In genomic region chr12:101023143-101023542, GRCm38 (mm10) we compare ENCODE assay signal across 18 mouse cellular contexts. TPM values are rescaled to one million over a fixed set of nuclear protein-coding genes. Genes with fewer than 3 reads are reported as not detected.
A peak's percentile ranks its signal among the peaks of the same experiment; 100 is the strongest.
DNase-seq lines count a peak whose midpoint lies in the region; ATAC-seq lines count a peak whose summit lies in the region.
"Had no signal": no experiment of that assay in that cellular context is flagged by ENCODE, and none has a peak within 500 bp of the region (broad histone marks: within the 10 kb centered on the region; RNA-seq: fewer than 3 reads in every experiment).

No protein-coding gene starts in this region.

- H3K9ac ChIP-seq in hindbrain, embryonic 15.5 days = no peak overlapping the region
- H3K9ac ChIP-seq in midbrain, embryonic 13.5 days (replicated peaks) = 0 out of 2 replicates have a peak overlapping the region, but pooled peaks have one; percentile 28
- peak overlapping the region; percentile 30; the same call in 1 of the 2 replicates for H3K9ac ChIP-seq in forebrain, embryonic 14.5 days (ENCODE audit: low read length)
- H3K9ac ChIP-seq in midbrain, embryonic 16.5 days (ENCODE audit: low read depth, low read length) = peak overlapping the region; percentile 57; the same call in 1 of the 2 replicates
- H3K9ac ChIP-seq: embryonic facial prominence, embryonic 15.5 days; limb, embryonic 12.5 days; lung, embryonic 14.5 days; neural tube, embryonic 12.5 days had no signal

- peaks cover 67% of the 10 kb centered on the region for H3K4me1 ChIP-seq in hindbrain, embryonic 15.5 days (replicated peaks)
- H3K4me1 ChIP-seq in hindbrain, embryonic 10.5 days (replicated peaks) = peaks cover 97% of the 10 kb centered on the region
- peaks cover 75% of the 10 kb centered on the region for H3K4me1 ChIP-seq in midbrain, embryonic 13.5 days (replicated peaks)
- peaks cover 93% of the 10 kb centered on the region for H3K4me1 ChIP-seq in midbrain, embryonic 10.5 days
- peaks cover 53% of the 10 kb centered on the region for H3K4me1 ChIP-seq in forebrain, embryonic 14.5 days (ENCODE audit: control insufficient read depth, insufficient read depth, low read length)
- H3K4me1 ChIP-seq in midbrain, embryonic 16.5 days (ENCODE audit: control insufficient read depth, insufficient read depth, low read length) = peaks cover 56% of the 10 kb centered on the region

- no peak for ATAC-seq in hindbrain, embryonic 15.5 days (ENCODE audit: low FRiP score, low read depth)
- ATAC-seq in midbrain, embryonic 13.5 days = no peak
- ATAC-seq in forebrain, embryonic 14.5 days = no peak
- ATAC-seq in midbrain, embryonic 16.5 days = no peak
- no peak for ATAC-seq in CD4-positive, CD25-positive, alpha-beta regulatory T cell, adult 4 months
- ATAC-seq: activated CD4-positive, CD25-positive, alpha-beta regulatory T cell, adult 4 months had no signal

- H3K4me3 ChIP-seq in hindbrain, embryonic 15.5 days = no peak overlapping the region
- H3K4me3 ChIP-seq in hindbrain, embryonic 10.5 days = no peak overlapping the region
- no peak overlapping the region for H3K4me3 ChIP-seq in midbrain, embryonic 13.5 days (replicated peaks)
- H3K4me3 ChIP-seq in midbrain, embryonic 10.5 days = no peak overlapping the region
- H3K4me3 ChIP-seq in forebrain, embryonic 14.5 days (ENCODE audit: low read depth, low read length) = no peak overlapping the region
- no peak overlapping the region for H3K4me3 ChIP-seq in midbrain, embryonic 16.5 days (ENCODE audit: low read depth, low read length)
- H3K4me3 ChIP-seq: embryonic facial prominence, embryonic 15.5 days; left cerebral cortex, adult 2 months; limb, embryonic 12.5 days; megakaryocyte, embryonic 14.5 days; neural tube, embryonic 12.5 days had no signal

- H3K27ac ChIP-seq in hindbrain, embryonic 15.5 days (replicated peaks) = peak overlapping the region; percentile 30
- H3K27ac ChIP-seq in hindbrain, embryonic 10.5 days = no peak overlapping the region
- H3K27ac ChIP-seq in midbrain, embryonic 13.5 days = peak overlapping the region; percentile 61
- no peak overlapping the region for H3K27ac ChIP-seq in midbrain, embryonic 10.5 days (replicated peaks)
- peak overlapping the region; percentile 30; the same call in 1 of the 2 replicates for H3K27ac ChIP-seq in forebrain, embryonic 14.5 days (ENCODE audit: low read depth, low read length)
- peak overlapping the region; percentile 67 for H3K27ac ChIP-seq in midbrain, embryonic 16.5 days (ENCODE audit: low read length)
- H3K27ac ChIP-seq: embryonic facial prominence, embryonic 15.5 days; left cerebral cortex, adult 2 months; limb, embryonic 12.5 days; neural tube, embryonic 12.5 days; stomach, postnatal 0 days had no signal

- H3K27me3 ChIP-seq in hindbrain, embryonic 15.5 days = no peaks in the 10 kb centered on the region
- peaks cover 8% of the 10 kb centered on the region for H3K27me3 ChIP-seq in hindbrain, embryonic 10.5 days (ENCODE audit: insufficient read depth, poor library complexity, severe bottlenecking)
- peaks cover 6% of the 10 kb centered on the region; the same call in 1 of the 2 replicates for H3K27me3 ChIP-seq in midbrain, embryonic 13.5 days
- H3K27me3 ChIP-seq in midbrain, embryonic 10.5 days (ENCODE audit: low read depth, poor library complexity, severe bottlenecking) = peaks cover 8% of the 10 kb centered on the region; the same call in 1 of the 2 replicates
- no peaks in the 10 kb centered on the region for H3K27me3 ChIP-seq in forebrain, embryonic 14.5 days (replicated peaks; ENCODE audit: control insufficient read depth, insufficient read depth, low read length)
- no peaks in the 10 kb centered on the region for H3K27me3 ChIP-seq in midbrain, embryonic 16.5 days (ENCODE audit: control insufficient read depth, insufficient read depth, low read depth, low read length)
- H3K27me3 ChIP-seq: neural tube, embryonic 12.5 days had no signal

- H3K9me3 ChIP-seq in hindbrain, embryonic 15.5 days = no peaks in the 10 kb centered on the region
- no peaks in the 10 kb centered on the region for H3K9me3 ChIP-seq in hindbrain, embryonic 10.5 days
- no peaks in the 10 kb centered on the region for H3K9me3 ChIP-seq in midbrain, embryonic 13.5 days
- H3K9me3 ChIP-seq in midbrain, embryonic 10.5 days (replicated peaks) = no peaks in the 10 kb centered on the region; the same call in 1 of the 2 replicates
- no peaks in the 10 kb centered on the region for H3K9me3 ChIP-seq in forebrain, embryonic 14.5 days (replicated peaks; ENCODE audit: control insufficient read depth, low read length)
- no peaks in the 10 kb centered on the region for H3K9me3 ChIP-seq in midbrain, embryonic 16.5 days (replicated peaks; ENCODE audit: control insufficient read depth, low read length, poor library complexity, severe bottlenecking)
- H3K9me3 ChIP-seq: embryonic facial prominence, embryonic 15.5 days; limb, embryonic 12.5 days; neural tube, embryonic 12.5 days had no signal

- no peak for DNase-seq in hindbrain, embryonic 10.5 days (ENCODE audit: low spot score)
- no peak for DNase-seq in midbrain, embryonic 10.5 days (ENCODE audit: low spot score)
- no peak for DNase-seq in forebrain, embryonic 14.5 days (ENCODE audit: low spot score)
- DNase-seq: adrenal gland, postnatal 36 days; heart, postnatal 10 days; kidney, adult 11 months; lung, embryonic 14.5 days had no signal

- 61% methylated on average over 11 of the region's 11 CpGs for WGBS in hindbrain, embryonic 15.5 days
- WGBS in hindbrain, embryonic 10.5 days = 87% methylated on average over 11 of the region's 11 CpGs
- 66% methylated on average over 11 of the region's 11 CpGs for WGBS in midbrain, embryonic 13.5 days
- WGBS in midbrain, embryonic 10.5 days = 84% methylated on average over 11 of the region's 11 CpGs
- WGBS in forebrain, embryonic 14.5 days = 60% methylated on average over 11 of the region's 11 CpGs
- WGBS in midbrain, embryonic 16.5 days = 47% methylated on average over 11 of the region's 11 CpGs

- no peak overlapping the region for H3K4me2 ChIP-seq in hindbrain, embryonic 15.5 days
- 0 out of 2 replicates have a peak overlapping the region, but pooled peaks have one; percentile 7 for H3K4me2 ChIP-seq in midbrain, embryonic 13.5 days (replicated peaks)
- 0 out of 2 replicates have a peak overlapping the region, but pooled peaks have one; percentile 12 for H3K4me2 ChIP-seq in forebrain, embryonic 14.5 days (ENCODE audit: low read length)
- 0 out of 2 replicates have a peak overlapping the region, but pooled peaks have one; percentile 5 for H3K4me2 ChIP-seq in midbrain, embryonic 16.5 days (ENCODE audit: low read length)
- H3K4me2 ChIP-seq: embryonic facial prominence, embryonic 15.5 days; limb, embryonic 12.5 days; lung, embryonic 14.5 days; neural tube, embryonic 12.5 days had no signal

- no peaks in the 10 kb centered on the region; the same call in 1 of the 2 replicates for H3K36me3 ChIP-seq in hindbrain, embryonic 15.5 days
- peaks cover 59% of the 10 kb centered on the region for H3K36me3 ChIP-seq in hindbrain, embryonic 10.5 days
- H3K36me3 ChIP-seq in midbrain, embryonic 13.5 days = peaks cover 15% of the 10 kb centered on the region
- peaks cover 57% of the 10 kb centered on the region for H3K36me3 ChIP-seq in midbrain, embryonic 10.5 days
- H3K36me3 ChIP-seq in forebrain, embryonic 14.5 days (ENCODE audit: control insufficient read depth, insufficient read depth, low read length) = peaks cover 16% of the 10 kb centered on the region
- H3K36me3 ChIP-seq in midbrain, embryonic 16.5 days (ENCODE audit: control insufficient read depth, insufficient read depth, low read length) = 0 out of 2 replicates have a peak, but pooled peaks cover 4% of the 10 kb centered on the region
- H3K36me3 ChIP-seq: embryonic facial prominence, embryonic 15.5 days; limb, embryonic 12.5 days had no signal

RNA-seq across cellular contexts. Expression of gene Ccdc88c, which starts 5.7 kb away (rescaled TPM):
- polyA plus RNA-seq in hindbrain, embryonic 15.5 days (2015; fragmentation: Nextera tagmentation; extraction: Ambion mirVana) = 10.6 and 11.8 TPM in 2 replicates
- 13.3 and 17.6 TPM in 2 replicates for polyA plus RNA-seq in hindbrain, embryonic 10.5 days (2016; fragmentation: Nextera tagmentation; extraction: Ambion mirVana)
- 15.6 and 16.5 TPM in 2 replicates for polyA plus RNA-seq in midbrain, embryonic 13.5 days (2015; fragmentation: Nextera tagmentation; extraction: Ambion mirVana)
- 14.8 and 15.8 TPM in 2 replicates for polyA plus RNA-seq in midbrain, embryonic 10.5 days (2016; fragmentation: Nextera tagmentation; extraction: Ambion mirVana)
- polyA plus RNA-seq in forebrain, embryonic 14.5 days (2014; fragmentation: Nextera tagmentation; extraction: Ambion mirVana) = 11.6 and 15.3 TPM in 2 replicates
- 12.0 and 12.5 TPM in 2 replicates for polyA plus RNA-seq in midbrain, embryonic 16.5 days (2015; fragmentation: Nextera tagmentation; extraction: Ambion mirVana)
- 100 to 1,000 TPM in 1 of 2 experiments, 10 to 100 TPM in 1; 89.5 to 106 TPM for polyA plus RNA-seq in CD4-positive, CD25-positive, alpha-beta regulatory T cell, adult 4 months (2017; shearing (Covaris generic))

Comparison
In these comparisons a context has a peak if more than half of its experiments do, and no peak if none do; other contexts are left out.
1. H3K27ac ChIP-seq: peak in hindbrain, embryonic 15.5 days (single experiment), midbrain, embryonic 13.5 days (single experiment), forebrain, embryonic 14.5 days (single experiment) and midbrain, embryonic 16.5 days (single experiment); none in hindbrain, embryonic 10.5 days (single experiment) and midbrain, embryonic 10.5 days (single experiment).